Mouse (Mus musculus) embryonic facial prominence, embryonic 13.5 days (tissue): ENCODE results near the gene Ms4a15. TPM values are rescaled to one million over a fixed set of nuclear protein-coding genes. Genes with fewer than 3 reads are reported as not detected.

Experiments used
- ATAC-seq: fragments of 200-750 bp; cut with Nextera tagmentation; 2 replicates; pipeline ENCODE4 v1.8.0; 2017; ENCODE audit warnings: low read depth; ENCODE audit not compliant: insufficient number of reproducible peaks, insufficient read depth, low FRiP score, low TSS enrichment
- H3K27ac ChIP-seq: fragments of 300-500 bp; sonication (generic); 2 replicates; pipeline ENCODE4 v1.5.1; 2015; ENCODE audit warnings: moderate library complexity, mild to moderate bottlenecking, inconsistent platforms
- H3K27me3 ChIP-seq: fragments of 300-500 bp; sonication (generic); 2 replicates; pipeline ENCODE4 v1.6.1; 2015; ENCODE audit warnings: mild to moderate bottlenecking, inconsistent platforms
- H3K36me3 ChIP-seq: fragments of 300-500 bp; sonication (generic); 2 replicates; pipeline ENCODE4 v1.6.1; 2015; ENCODE audit warnings: mild to moderate bottlenecking, inconsistent platforms
- H3K4me1 ChIP-seq: fragments of 300-500 bp; sonication (generic); 2 replicates; pipeline ENCODE4 v1.6.1; 2015; ENCODE audit warnings: inconsistent platforms
- H3K4me2 ChIP-seq: fragments of 300-500 bp; sonication (generic); 2 replicates; pipeline ENCODE4 v1.6.1; 2015; ENCODE audit warnings: moderate library complexity, mild to moderate bottlenecking, inconsistent platforms
- H3K4me3 ChIP-seq: fragments of 300-500 bp; sonication (generic); 2 replicates; pipeline ENCODE4 v1.5.1; 2015; ENCODE audit warnings: mild to moderate bottlenecking, inconsistent platforms
- H3K9ac ChIP-seq: fragments of 300-500 bp; sonication (generic); 2 replicates; pipeline ENCODE4 v1.6.1; 2015; ENCODE audit warnings: mild to moderate bottlenecking, inconsistent platforms
- H3K9me3 ChIP-seq: fragments of 300-500 bp; sonication (generic); 2 replicates; pipeline ENCODE4 v1.6.1; 2016; ENCODE audit warnings: inconsistent platforms
- WGBS: fragments of 180-500 bp; shearing (Covaris S2); methylation state at CpG from one replicate; pipeline ENCODE4 v1.1.7; 2015; ENCODE audit warnings: mixed read lengths; 5-methylcytosine and 5-hydroxymethylcytosine counted together
- polyA plus RNA-seq: library from polyadenylated mRNA; unstranded; fragments of >200 nt; fragmentation: Nextera tagmentation; extraction: Ambion mirVana; gene quantifications from 2 replicates; pipeline ENCODE4 v1.2.1, GENCODE M21; 2015

Ms4a15 gene
- polyA plus RNA-seq, 1 experiment from 2014 or later, result not detected

GRCm38 (mm10) chr19:10959085-10959977 lies 33.7 kb downstream of the Ms4a15 start:
- Histone ChIP-seq H3K36me3 (no peaks in the 10 kb centered on the region), H3K9ac (0 out of 2 replicates have a peak overlapping the region, but pooled peaks have one; percentile 32), H3K9me3 (no peaks in the 10 kb centered on the region), H3K4me3 (no peak overlapping the region), H3K4me2 (peak overlapping the region; percentile 37; the same call in 1 of the 2 replicates), H3K27ac (no peak overlapping the region), H3K27me3 (peaks cover 8% of the 10 kb centered on the region; the same call in 1 of the 2 replicates), H3K4me1 (peaks cover 4% of the 10 kb centered on the region; the same call in 1 of the 2 replicates)
- WGBS, result 34% methylated on average over 11 of the region's 11 CpGs
- no peak for ATAC-seq

- H3K9ac ChIP-seq, result 0 out of 2 replicates have a peak overlapping the region, but pooled peaks have one; percentile 32
- no peak overlapping the region for H3K4me3 ChIP-seq
- ATAC-seq, result no peak
- H3K9me3 ChIP-seq, result no peaks in the 10 kb centered on the region
- no peak overlapping the region for H3K27ac ChIP-seq
- no peaks in the 10 kb centered on the region for H3K27me3 ChIP-seq
- peaks cover 24% of the 10 kb centered on the region for H3K4me1 ChIP-seq
- WGBS, result 62% methylated on average over 11 of the region's 11 CpGs
- H3K36me3 ChIP-seq, result no peaks in the 10 kb centered on the region
- H3K4me2 ChIP-seq, result no peak overlapping the region
These were observed 40.8 kb downstream of the Ms4a15 start for GRCm38 (mm10) chr19:10952021-10952939.

- H3K4me2 ChIP-seq, result peak overlapping the region; percentile 100
- WGBS, result 47% methylated on average over 9 of the region's 9 CpGs
- no peaks in the 10 kb centered on the region for H3K27me3 ChIP-seq
- ATAC-seq, result no peak
- peak overlapping the region; percentile 69 for H3K4me3 ChIP-seq
- H3K9me3 ChIP-seq, result no peaks in the 10 kb centered on the region
- H3K4me1 ChIP-seq, result peaks cover 34% of the 10 kb centered on the region
- peak overlapping the region; percentile 69 for H3K27ac ChIP-seq
- H3K36me3 ChIP-seq, result peaks cover 15% of the 10 kb centered on the region
- peak overlapping the region; percentile 61 for H3K9ac ChIP-seq
These were observed 43.5 kb downstream of the Ms4a15 start for GRCm38 (mm10) chr19:10949558-10949957.

GRCm38 (mm10) chr19:10949112-10949511 lies 43.9 kb downstream of the Ms4a15 start, which contains the start of gene Ccdc86:
Gene Ccdc86, minus strand, starts transcription at chr19:10949266.
- WGBS, result under 1% methylated on average over 30 of the region's 30 CpGs
- peak within 1 kb of the TSS; percentile 91 for H3K9ac ChIP-seq
- ATAC-seq, result peak; percentile 91
- H3K36me3 ChIP-seq, result peaks cover 20% of the 10 kb centered on the region
- H3K9me3 ChIP-seq, result no peaks in the 10 kb centered on the region
- no peaks in the 10 kb centered on the region for H3K27me3 ChIP-seq
- peak within 1 kb of the TSS; percentile 100 for H3K4me2 ChIP-seq
- H3K27ac ChIP-seq, result peak within 1 kb of the TSS; percentile 69
- H3K4me3 ChIP-seq, result peak within 1 kb of the TSS; percentile 69
- peaks cover 34% of the 10 kb centered on the region for H3K4me1 ChIP-seq

GRCm38 (mm10) chr19:10948416-10948815 lies 44.6 kb downstream of the Ms4a15 start:
- Histone ChIP-seq H3K4me2 (peak overlapping the region; percentile 100), H3K9ac (peak overlapping the region; percentile 91), H3K4me1 (peaks cover 34% of the 10 kb centered on the region), H3K4me3 (peak overlapping the region; percentile 69), H3K9me3 (no peaks in the 10 kb centered on the region), H3K27me3 (no peaks in the 10 kb centered on the region), H3K36me3 (peaks cover 27% of the 10 kb centered on the region), H3K27ac (no peak overlapping the region)
- WGBS, result under 1% methylated on average over 20 of the region's 20 CpGs
- no peak for ATAC-seq

GRCm38 (mm10) chr19:10947219-10947618 lies 45.8 kb downstream of the Ms4a15 start:
- Histone ChIP-seq H3K9me3 (no peaks in the 10 kb centered on the region), H3K27me3 (no peaks in the 10 kb centered on the region), H3K4me1 (peaks cover 34% of the 10 kb centered on the region), H3K4me3 (peak overlapping the region; percentile 69), H3K9ac (peak overlapping the region; percentile 91), H3K36me3 (peaks cover 39% of the 10 kb centered on the region), H3K4me2 (peak overlapping the region; percentile 100), H3K27ac (no peak overlapping the region)
- 85% methylated on average over 5 of the region's 5 CpGs for WGBS
- ATAC-seq, result no peak

GRCm38 (mm10) chr19:10946506-10946905 lies 46.5 kb downstream of the Ms4a15 start:
- Histone ChIP-seq H3K27me3 (no peaks in the 10 kb centered on the region), H3K4me1 (peaks cover 29% of the 10 kb centered on the region), H3K36me3 (peaks cover 44% of the 10 kb centered on the region), H3K4me2 (peak overlapping the region; percentile 100), H3K27ac (no peak overlapping the region), H3K9ac (peak overlapping the region; percentile 91; the same call in 1 of the 2 replicates), H3K9me3 (no peaks in the 10 kb centered on the region), H3K4me3 (peak overlapping the region; percentile 69; the same call in 1 of the 2 replicates)
- WGBS, result 88% methylated on average over 3 of the region's 3 CpGs
- no peak for ATAC-seq

GRCm38 (mm10) chr19:10943955-10944354 lies 49.1 kb downstream of the Ms4a15 start:
- H3K4me3 ChIP-seq, result no peak overlapping the region
- no peak overlapping the region for H3K4me2 ChIP-seq
- H3K27me3 ChIP-seq, result no peaks in the 10 kb centered on the region
- no peaks in the 10 kb centered on the region for H3K9me3 ChIP-seq
- H3K9ac ChIP-seq, result no peak overlapping the region
- WGBS, result 82% methylated on average over 3 of the region's 3 CpGs
- H3K4me1 ChIP-seq, result peaks cover 32% of the 10 kb centered on the region
- H3K27ac ChIP-seq, result no peak overlapping the region
- no peak for ATAC-seq
- peaks cover 44% of the 10 kb centered on the region for H3K36me3 ChIP-seq

GRCm38 (mm10) chr19:10940801-10941457 lies 52.1 kb downstream of the Ms4a15 start:
- Histone ChIP-seq H3K9me3 (no peaks in the 10 kb centered on the region), H3K9ac (peak overlapping the region; percentile 74), H3K4me2 (peak overlapping the region; percentile 92), H3K36me3 (peaks cover 38% of the 10 kb centered on the region), H3K27ac (no peak overlapping the region), H3K4me3 (peak overlapping the region; percentile 47), H3K27me3 (no peaks in the 10 kb centered on the region), H3K4me1 (peaks cover 9% of the 10 kb centered on the region; the same call in 1 of the 2 replicates)
- peak; percentile 68 for ATAC-seq
- WGBS, result 2% methylated on average over 40 of the region's 40 CpGs

GRCm38 (mm10) chr19:10940097-10940800 lies 52.8 kb downstream of the Ms4a15 start:
- Histone ChIP-seq H3K4me2 (peak overlapping the region; percentile 92), H3K27ac (no peak overlapping the region), H3K4me3 (peak overlapping the region; percentile 47), H3K27me3 (no peaks in the 10 kb centered on the region), H3K9ac (peak overlapping the region; percentile 74), H3K9me3 (no peaks in the 10 kb centered on the region), H3K36me3 (peaks cover 36% of the 10 kb centered on the region), H3K4me1 (peaks cover 9% of the 10 kb centered on the region; the same call in 1 of the 2 replicates)
- WGBS, result 17% methylated on average over 37 of the region's 37 CpGs
- ATAC-seq, result peak; percentile 75
